Mouse (Mus musculus): ENCODE measurements around the gene Sumo1. TPM values are rescaled to one million over a fixed set of nuclear protein-coding genes. Genes with fewer than 3 reads are reported as not detected.

Gene Sumo1
- polyA plus RNA-seq, 1 experiment from 2014 or later = 528 TPM

DNA sequence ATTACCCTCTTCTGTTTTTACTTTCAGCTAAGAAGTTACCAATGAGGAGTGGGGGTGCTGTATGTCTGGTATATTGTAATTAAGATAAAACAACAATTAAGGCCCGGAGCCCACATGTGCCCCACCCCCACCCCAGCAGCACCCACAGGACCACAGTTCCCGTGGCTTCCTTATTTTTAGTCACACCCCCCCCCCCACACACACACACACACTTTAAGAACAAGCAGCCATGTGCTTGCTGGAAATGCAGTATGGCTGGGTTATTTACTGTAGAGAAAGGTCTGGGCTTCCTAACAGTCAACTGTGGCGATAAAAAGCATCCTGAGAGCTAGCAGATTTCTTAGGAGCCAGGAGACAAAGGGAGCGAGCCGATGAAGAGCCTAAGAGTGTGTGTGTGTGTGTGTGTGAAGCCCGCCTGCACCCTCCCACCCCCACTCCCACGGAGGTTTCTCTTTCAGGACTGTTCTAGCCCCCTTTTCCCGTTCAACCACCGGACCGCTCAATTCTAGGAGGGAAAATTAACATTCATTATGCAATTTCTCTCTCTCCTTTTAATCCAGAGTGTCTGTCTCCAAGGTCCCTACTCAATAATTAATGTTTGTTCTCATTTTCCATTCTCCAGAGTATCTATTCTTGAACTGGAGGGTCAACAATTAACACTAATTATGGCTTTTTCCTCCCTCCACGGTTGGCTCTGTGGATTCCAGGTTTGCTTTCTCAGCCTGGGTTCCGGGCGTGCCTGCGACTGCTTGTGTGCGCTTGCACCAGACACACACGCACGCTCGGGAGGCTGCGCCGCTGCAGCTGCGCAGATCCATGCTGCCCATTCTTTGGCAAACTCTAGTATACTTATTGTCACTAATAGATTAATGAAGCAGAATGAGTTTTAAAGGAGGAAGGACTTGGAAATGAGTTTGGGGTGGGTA, 96.1 kb downstream of the Sumo1 start:
- DNase-seq (ENCODE audit: low spot score) = peak; percentile 90
- peak overlapping the region; percentile 9 for H3K4me3 ChIP-seq (ENCODE audit: low read depth, low read length)
- peak overlapping the region; percentile 47 for H3K4me2 ChIP-seq (ENCODE audit: low read length)
- H3K4me1 ChIP-seq (ENCODE audit: control insufficient read depth, insufficient read depth, low read length) = peaks cover 6% of the 10 kb centered on the region
- 6% methylated on average over 21 of the region's 21 CpGs for WGBS
- peak overlapping the region; percentile 78 for H3K27ac ChIP-seq (ENCODE audit: low read depth, low read length)
- H3K9ac ChIP-seq (ENCODE audit: low read length) = peak overlapping the region; percentile 52; the same call in 1 of the 2 replicates
- H3K27me3 ChIP-seq (replicated peaks; ENCODE audit: control insufficient read depth, insufficient read depth, low read length) = no peaks in the 10 kb centered on the region
- no peaks in the 10 kb centered on the region for H3K36me3 ChIP-seq (ENCODE audit: control insufficient read depth, insufficient read depth, low read length)
- H3K9me3 ChIP-seq (replicated peaks; ENCODE audit: control insufficient read depth, low read length) = no peaks in the 10 kb centered on the region
- ATAC-seq = peak; percentile 94

DNA sequence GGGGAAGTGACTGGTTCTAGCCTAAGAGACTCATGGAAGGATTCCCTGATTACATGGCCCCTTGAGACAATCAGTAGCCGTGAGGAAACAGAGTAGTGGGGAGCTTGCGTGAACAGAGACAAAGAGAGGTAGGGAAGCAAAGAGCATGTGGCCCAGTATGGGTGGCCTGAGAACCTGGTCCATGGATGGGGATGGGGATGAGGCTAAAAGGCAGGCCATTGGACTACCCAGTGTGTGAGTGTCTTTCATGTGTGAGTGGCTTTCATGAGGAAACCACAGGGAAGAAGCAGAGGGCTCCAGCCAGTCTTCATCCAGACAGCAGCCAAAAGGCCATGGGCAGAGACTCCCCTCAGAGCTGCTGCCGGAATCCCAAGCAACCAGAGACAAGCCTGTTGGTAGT, 96.8 kb downstream of the Sumo1 start:
- H3K36me3 ChIP-seq (ENCODE audit: control insufficient read depth, insufficient read depth, low read length) = no peaks in the 10 kb centered on the region
- H3K9ac ChIP-seq (ENCODE audit: low read length) = no peak overlapping the region
- DNase-seq (ENCODE audit: low spot score) (no peak), ATAC-seq (peak; percentile 18; the same call in 1 of the 2 replicates)
- WGBS = 59% methylated on average over 3 of the region's 3 CpGs
- H3K27me3 ChIP-seq (replicated peaks; ENCODE audit: control insufficient read depth, insufficient read depth, low read length) = no peaks in the 10 kb centered on the region
- peak overlapping the region; percentile 47; the same call in 1 of the 2 replicates for H3K4me2 ChIP-seq (ENCODE audit: low read length)
- H3K27ac ChIP-seq (ENCODE audit: low read depth, low read length) = peak overlapping the region; percentile 78
- H3K4me3 ChIP-seq (ENCODE audit: low read depth, low read length) = no peak overlapping the region
- H3K4me1 ChIP-seq (ENCODE audit: control insufficient read depth, insufficient read depth, low read length) = peaks cover 6% of the 10 kb centered on the region
- no peaks in the 10 kb centered on the region for H3K9me3 ChIP-seq (replicated peaks; ENCODE audit: control insufficient read depth, low read length)

DNA sequence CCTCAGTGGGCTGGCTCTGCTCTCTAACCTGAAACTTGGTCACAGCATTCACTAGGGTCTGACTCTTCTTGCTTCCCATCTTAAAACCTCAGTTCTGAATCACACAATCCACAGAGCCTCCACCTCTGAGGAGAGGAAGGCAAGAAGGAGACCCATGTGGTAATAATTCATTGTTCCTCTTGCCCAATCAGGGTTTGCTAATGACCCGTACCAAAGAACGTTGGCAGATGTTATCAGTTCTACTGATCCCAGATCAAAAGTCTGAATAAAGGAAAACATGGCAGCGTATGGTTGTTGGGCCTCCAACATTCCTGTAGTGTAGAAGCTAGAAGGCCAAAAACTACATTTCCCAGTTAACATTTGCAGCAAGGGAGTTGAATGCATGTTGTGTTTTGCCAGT, 99.1 kb downstream of the Sumo1 start:
- no peak overlapping the region for H3K9ac ChIP-seq (ENCODE audit: low read length)
- H3K27me3 ChIP-seq (replicated peaks; ENCODE audit: control insufficient read depth, insufficient read depth, low read length) = no peaks in the 10 kb centered on the region
- no peak overlapping the region for H3K4me3 ChIP-seq (ENCODE audit: low read depth, low read length)
- DNase-seq (ENCODE audit: low spot score) (no peak), ATAC-seq (no peak)
- no peaks in the 10 kb centered on the region for H3K9me3 ChIP-seq (replicated peaks; ENCODE audit: control insufficient read depth, low read length)
- H3K27ac ChIP-seq (ENCODE audit: low read depth, low read length) = no peak overlapping the region
- peaks cover 6% of the 10 kb centered on the region for H3K4me1 ChIP-seq (ENCODE audit: control insufficient read depth, insufficient read depth, low read length)
- H3K36me3 ChIP-seq (ENCODE audit: control insufficient read depth, insufficient read depth, low read length) = no peaks in the 10 kb centered on the region
- WGBS = 94% methylated on average over 3 of the region's 3 CpGs
- H3K4me2 ChIP-seq (ENCODE audit: low read length) = no peak overlapping the region

DNA sequence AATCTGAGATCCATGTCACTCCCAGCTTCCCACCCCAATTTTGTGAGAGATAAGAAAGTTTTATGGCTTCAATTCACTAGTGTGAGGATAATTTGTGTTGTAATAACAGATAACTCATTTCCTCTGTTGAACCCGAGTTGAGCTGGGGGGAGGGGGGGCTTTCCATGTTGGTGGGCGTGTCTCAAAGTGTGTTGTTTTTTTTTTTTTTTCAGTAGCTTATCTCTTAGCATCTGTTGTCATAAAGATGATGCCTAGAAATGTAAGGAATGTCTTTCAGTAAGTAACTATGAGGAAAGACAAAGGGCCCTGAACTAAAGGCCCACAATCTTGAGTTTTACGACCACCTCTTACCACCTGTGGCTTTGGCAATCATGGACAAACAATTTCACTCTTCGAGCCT, 99.9 kb downstream of the Sumo1 start:
- DNase-seq (ENCODE audit: low spot score) = no peak
- Histone ChIP-seq H3K27me3 (replicated peaks; ENCODE audit: control insufficient read depth, insufficient read depth, low read length) (no peaks in the 10 kb centered on the region), H3K9me3 (replicated peaks; ENCODE audit: control insufficient read depth, low read length) (no peaks in the 10 kb centered on the region), H3K4me3 (ENCODE audit: low read depth, low read length) (no peak overlapping the region), H3K36me3 (ENCODE audit: control insufficient read depth, insufficient read depth, low read length) (no peaks in the 10 kb centered on the region), H3K27ac (ENCODE audit: low read depth, low read length) (no peak overlapping the region), H3K4me2 (ENCODE audit: low read length) (no peak overlapping the region), H3K4me1 (ENCODE audit: control insufficient read depth, insufficient read depth, low read length) (peaks cover 6% of the 10 kb centered on the region), H3K9ac (ENCODE audit: low read length) (no peak overlapping the region)
- ATAC-seq = no peak
- WGBS = 76% methylated on average over 4 of the region's 4 CpGs

DNA sequence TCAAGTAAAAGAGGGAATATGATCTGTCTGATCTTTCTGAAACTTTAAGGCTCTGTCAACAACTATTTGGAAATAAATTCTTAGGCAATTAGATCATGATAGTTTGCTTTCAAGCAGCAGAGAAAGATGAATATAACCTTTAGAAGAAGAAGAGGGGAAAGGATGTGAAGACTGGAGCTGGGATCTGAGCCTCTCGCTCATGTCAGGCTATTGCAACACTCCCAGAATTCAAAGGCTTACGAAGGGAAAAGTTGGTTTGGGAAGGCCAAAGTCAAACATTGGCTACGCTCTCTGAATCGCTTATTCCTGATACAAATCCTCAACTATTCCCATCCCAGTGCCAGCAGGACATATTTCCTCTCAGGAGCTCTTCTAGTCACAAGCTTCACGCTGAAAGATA, 101.3 kb downstream of the Sumo1 start:
- 88% methylated on average over 5 of the region's 5 CpGs for WGBS
- Histone ChIP-seq H3K4me1 (ENCODE audit: control insufficient read depth, insufficient read depth, low read length) (peaks cover 5% of the 10 kb centered on the region), H3K36me3 (ENCODE audit: control insufficient read depth, insufficient read depth, low read length) (no peaks in the 10 kb centered on the region), H3K9ac (ENCODE audit: low read length) (no peak overlapping the region), H3K4me2 (ENCODE audit: low read length) (no peak overlapping the region), H3K9me3 (replicated peaks; ENCODE audit: control insufficient read depth, low read length) (no peaks in the 10 kb centered on the region), H3K27me3 (replicated peaks; ENCODE audit: control insufficient read depth, insufficient read depth, low read length) (no peaks in the 10 kb centered on the region), H3K4me3 (ENCODE audit: low read depth, low read length) (no peak overlapping the region), H3K27ac (ENCODE audit: low read depth, low read length) (no peak overlapping the region)
- ATAC-seq (no peak), DNase-seq (ENCODE audit: low spot score) (no peak)

DNA sequence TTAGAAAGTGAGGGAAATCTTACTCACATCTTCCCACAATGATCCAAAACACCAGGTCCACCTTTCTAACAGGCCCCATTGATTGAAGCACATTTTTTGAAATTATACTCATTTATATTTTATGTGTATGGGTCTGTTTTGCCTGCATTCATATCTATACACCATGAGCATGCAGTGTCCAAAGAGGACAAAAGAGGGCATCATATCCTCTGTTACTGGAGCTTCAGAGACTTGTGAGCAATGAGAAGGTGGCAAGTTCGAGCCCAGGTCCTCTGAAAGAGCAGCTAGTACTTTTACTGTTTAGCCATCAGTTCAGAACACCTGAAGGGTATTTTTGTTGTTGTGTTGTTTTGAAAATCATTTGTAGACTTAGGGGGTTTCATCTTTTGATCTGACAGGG, 102.4 kb downstream of the Sumo1 start:
- Histone ChIP-seq H3K36me3 (ENCODE audit: control insufficient read depth, insufficient read depth, low read length) (no peaks in the 10 kb centered on the region), H3K27ac (ENCODE audit: low read depth, low read length) (no peak overlapping the region), H3K9me3 (replicated peaks; ENCODE audit: control insufficient read depth, low read length) (no peaks in the 10 kb centered on the region; the same call in 1 of the 2 replicates), H3K4me2 (ENCODE audit: low read length) (no peak overlapping the region), H3K4me3 (ENCODE audit: low read depth, low read length) (no peak overlapping the region), H3K9ac (ENCODE audit: low read length) (no peak overlapping the region), H3K4me1 (ENCODE audit: control insufficient read depth, insufficient read depth, low read length) (no peaks in the 10 kb centered on the region; the same call in 1 of the 2 replicates), H3K27me3 (replicated peaks; ENCODE audit: control insufficient read depth, insufficient read depth, low read length) (no peaks in the 10 kb centered on the region)
- 98% methylated on average over 1 of the region's 1 CpGs for WGBS
- ATAC-seq = no peak
- no peak for DNase-seq (ENCODE audit: low spot score)

DNA sequence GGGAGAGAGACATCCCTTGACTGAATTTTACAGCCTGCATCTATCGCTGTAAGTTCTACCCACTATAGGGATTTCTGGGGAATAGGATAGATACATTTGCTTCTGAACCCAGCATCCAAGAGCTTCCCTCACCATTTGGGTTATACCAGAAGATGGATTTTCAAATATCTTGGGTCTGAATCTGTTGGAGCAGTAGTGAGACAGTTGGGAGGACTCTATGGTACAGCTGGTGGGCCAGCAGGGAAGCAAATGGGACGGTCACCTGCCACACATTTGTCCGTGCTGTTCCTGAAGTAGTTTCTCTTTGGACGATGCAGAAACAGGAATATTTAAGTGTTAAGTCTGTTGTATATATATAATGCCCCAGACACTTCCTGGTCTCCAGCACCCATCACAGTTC, 103.1 kb downstream of the Sumo1 start:
- Histone ChIP-seq H3K4me1 (ENCODE audit: control insufficient read depth, insufficient read depth, low read length) (no peaks in the 10 kb centered on the region; the same call in 1 of the 2 replicates), H3K4me3 (ENCODE audit: low read depth, low read length) (no peak overlapping the region), H3K27me3 (replicated peaks; ENCODE audit: control insufficient read depth, insufficient read depth, low read length) (no peaks in the 10 kb centered on the region), H3K4me2 (ENCODE audit: low read length) (no peak overlapping the region), H3K9ac (ENCODE audit: low read length) (no peak overlapping the region), H3K36me3 (ENCODE audit: control insufficient read depth, insufficient read depth, low read length) (no peaks in the 10 kb centered on the region), H3K27ac (ENCODE audit: low read depth, low read length) (no peak overlapping the region), H3K9me3 (replicated peaks; ENCODE audit: control insufficient read depth, low read length) (no peaks in the 10 kb centered on the region; the same call in 1 of the 2 replicates)
- 93% methylated on average over 4 of the region's 4 CpGs for WGBS
- no peak for DNase-seq (ENCODE audit: low spot score)
- no peak for ATAC-seq

DNA sequence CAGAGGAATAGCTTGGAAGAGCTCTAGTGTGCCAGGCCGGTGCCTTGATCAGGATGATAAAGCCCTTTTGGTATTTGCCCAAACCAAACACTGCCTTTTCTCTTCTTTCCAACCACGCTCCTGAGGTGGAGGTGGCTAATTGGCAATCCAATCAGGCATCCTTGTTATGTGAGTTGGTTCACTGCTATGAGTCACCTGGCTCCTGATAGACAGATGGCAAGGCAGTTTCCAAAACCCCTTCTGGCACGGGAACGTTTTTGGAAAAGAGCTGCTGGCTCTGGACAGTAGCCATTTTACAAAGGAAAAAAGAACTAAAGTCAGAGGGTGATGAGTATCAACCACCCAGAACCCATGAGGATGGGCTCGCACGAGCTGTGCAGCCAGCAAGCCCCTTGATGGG, 103.7 kb downstream of the Sumo1 start:
- DNase-seq (ENCODE audit: low spot score) = peak; percentile 53
- H3K27ac ChIP-seq (ENCODE audit: low read depth, low read length) = no peak overlapping the region
- 39% methylated on average over 6 of the region's 6 CpGs for WGBS

DNA sequence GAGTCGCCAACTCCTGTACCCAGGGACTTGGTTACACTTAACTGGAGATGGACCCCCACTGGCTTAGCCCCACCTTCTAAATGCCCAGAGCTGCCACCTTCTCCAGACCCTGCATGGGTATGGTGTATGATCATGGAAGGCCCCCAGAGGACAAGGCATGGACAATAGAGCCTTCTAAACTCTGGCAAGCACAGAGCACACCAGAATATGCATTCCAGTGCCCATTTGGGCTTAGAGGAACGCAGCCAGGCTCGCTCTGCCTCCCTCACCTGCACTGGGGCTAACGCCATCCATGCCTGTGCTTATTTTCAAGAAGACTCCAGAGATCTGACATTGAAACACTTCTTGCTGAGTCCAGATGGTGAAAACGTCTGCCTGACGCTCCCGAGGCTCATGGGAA, 104.4 kb downstream of the Sumo1 start:
- DNase-seq (ENCODE audit: low spot score) (no peak), ATAC-seq (no peak)
- no peak overlapping the region for H3K9ac ChIP-seq (ENCODE audit: low read length)
- H3K36me3 ChIP-seq (ENCODE audit: control insufficient read depth, insufficient read depth, low read length) = no peaks in the 10 kb centered on the region
- 77% methylated on average over 7 of the region's 7 CpGs for WGBS
- no peak overlapping the region for H3K4me3 ChIP-seq (ENCODE audit: low read depth, low read length)
- H3K27ac ChIP-seq (ENCODE audit: low read depth, low read length) = no peak overlapping the region
- no peak overlapping the region for H3K4me2 ChIP-seq (ENCODE audit: low read length)
- no peaks in the 10 kb centered on the region; the same call in 1 of the 2 replicates for H3K4me1 ChIP-seq (ENCODE audit: control insufficient read depth, insufficient read depth, low read length)
- no peaks in the 10 kb centered on the region; the same call in 1 of the 2 replicates for H3K9me3 ChIP-seq (replicated peaks; ENCODE audit: control insufficient read depth, low read length)
- H3K27me3 ChIP-seq (replicated peaks; ENCODE audit: control insufficient read depth, insufficient read depth, low read length) = no peaks in the 10 kb centered on the region

More for the DNA sequence above, 103.7 kb downstream of the Sumo1 start:
- H3K36me3 ChIP-seq (ENCODE audit: control insufficient read depth, insufficient read depth, low read length) = no peaks in the 10 kb centered on the region
- no peak overlapping the region for H3K9ac ChIP-seq (ENCODE audit: low read length)
- peak; percentile 68 for ATAC-seq
- no peaks in the 10 kb centered on the region; the same call in 1 of the 2 replicates for H3K9me3 ChIP-seq (replicated peaks; ENCODE audit: control insufficient read depth, low read length)
- no peak overlapping the region for H3K4me3 ChIP-seq (ENCODE audit: low read depth, low read length)
- no peaks in the 10 kb centered on the region; the same call in 1 of the 2 replicates for H3K4me1 ChIP-seq (ENCODE audit: control insufficient read depth, insufficient read depth, low read length)
- no peaks in the 10 kb centered on the region for H3K27me3 ChIP-seq (replicated peaks; ENCODE audit: control insufficient read depth, insufficient read depth, low read length)
- no peak overlapping the region for H3K4me2 ChIP-seq (ENCODE audit: low read length)
